Mouse (Mus musculus) lung, adult 2 months (tissue): ENCODE measurements at regions not wholly inside any gene's neighbourhood (a gene's known extent, or its start where the extent isn't known, plus 50 kb on each side); places are given as distances from the start of the nearest gene placed in this dataset.

Experiments
- CTCF ChIP-seq: fragments of 200-500 bp; IDR thresholded peaks from 2 replicates; pipeline ENCODE4 v1.5.1; 2011; ENCODE audit warnings: mild to moderate bottlenecking, low read length, control low read depth; ENCODE audit not compliant: insufficient read depth
- POLR2A ChIP-seq: fragments of 200-500 bp; IDR thresholded peaks from 2 replicates; pipeline ENCODE4 v1.6.1; 2011; ENCODE audit warnings: low read depth, mild to moderate bottlenecking, control low read depth, low read length, borderline replicate concordance; ENCODE audit errors: extremely low read depth

- TF ChIP-seq CTCF (no peak), POLR2A (no peak)
Measured at GRCm38 (mm10) chr9:52255692-52256091, 87.3 kb upstream of the Zc3h12c start.
